Mouse (Mus musculus): ENCODE results near the gene Spata1.

Spata1 gene

GRCm38 (mm10) chr3:146499431-146500002, at the start of gene Spata1, which contains the start of gene Gng5:
Gene Spata1 (minus strand): TSS chr3:146499753.
Gene Gng5 (plus strand): TSS chr3:146499807.
- DNase-seq = peak; percentile 94

GRCm38 (mm10) chr3:146543632-146544031, 44.1 kb upstream of the Spata1 start:
- DNase-seq = no peak

GRCm38 (mm10) chr3:146540521-146541273, 41.1 kb upstream of the Spata1 start:
- DNase-seq = no peak

GRCm38 (mm10) chr3:146534986-146535385, 35.4 kb upstream of the Spata1 start:
- DNase-seq = no peak

GRCm38 (mm10) chr3:146528335-146528734, 28.8 kb upstream of the Spata1 start:
- DNase-seq = no peak

GRCm38 (mm10) chr3:146521652-146522020, 22.1 kb upstream of the Spata1 start:
- DNase-seq = no peak

GRCm38 (mm10) chr3:146520798-146521651, 21.5 kb upstream of the Spata1 start, which contains the start of gene Rpf1:
Gene Rpf1 (minus strand): TSS chr3:146521429.
- peak; percentile 95 for DNase-seq

- DNase-seq = no peak
These were observed 20.8 kb upstream of the Spata1 start for GRCm38 (mm10) chr3:146520226-146520797.

GRCm38 (mm10) chr3:146506711-146507110, 7.2 kb upstream of the Spata1 start:
- no peak for DNase-seq

- DNase-seq = no peak
These were observed 2.1 kb upstream of the Spata1 start for GRCm38 (mm10) chr3:146501601-146502123.

GRCm38 (mm10) chr3:146500810-146501201, 1.3 kb upstream of the Spata1 start:
- DNase-seq = peak; percentile 2

- peak; percentile 81 for DNase-seq
These were observed 653 bp upstream of the Spata1 start for GRCm38 (mm10) chr3:146500003-146500809.

- DNase-seq = no peak
These were observed 564 bp downstream of the Spata1 start for GRCm38 (mm10) chr3:146498989-146499388.

GRCm38 (mm10) chr3:146494941-146495340, 4.6 kb downstream of the Spata1 start:
- no peak for DNase-seq

- DNase-seq = no peak
These were observed 13.1 kb downstream of the Spata1 start for GRCm38 (mm10) chr3:146486464-146486863.

GRCm38 (mm10) chr3:146482044-146482443, 17.5 kb downstream of the Spata1 start:
- DNase-seq = no peak

- DNase-seq = no peak
These were observed 25.1 kb downstream of the Spata1 start for GRCm38 (mm10) chr3:146474428-146474827.

GRCm38 (mm10) chr3:146473741-146474140, 25.8 kb downstream of the Spata1 start:
- no peak for DNase-seq

- DNase-seq = no peak
These were observed 26.9 kb downstream of the Spata1 start for GRCm38 (mm10) chr3:146472657-146473056.

- DNase-seq = no peak
These were observed 30.3 kb downstream of the Spata1 start for GRCm38 (mm10) chr3:146469226-146469625.

GRCm38 (mm10) chr3:146462939-146463338, 36.6 kb downstream of the Spata1 start:
- DNase-seq = no peak

- DNase-seq = no peak
These were observed 48.2 kb downstream of the Spata1 start for GRCm38 (mm10) chr3:146451375-146451774.
